Mouse (Mus musculus): ENCODE measurements around the gene Sap25. TPM values are rescaled to one million over a fixed set of nuclear protein-coding genes. Genes with fewer than 3 reads are reported as not detected.
"Not testable (repeated sequence)": the region's sequence is repeated elsewhere in the genome, so short reads cannot be mapped to it uniquely, and the experiment has no call there.

The Sap25 gene
- polyA plus RNA-seq, 1 experiment from 2014 or later = 6.4 TPM

- peaks cover 29% of the 10 kb centered on the region for H3K36me3 ChIP-seq
- peaks cover 60% of the 10 kb centered on the region for H3K4me1 ChIP-seq
- no peaks in the 10 kb centered on the region for H3K9me3 ChIP-seq
- H3K27ac ChIP-seq = peak overlapping the region; percentile 93
- H3K4me3 ChIP-seq = peak overlapping the region; percentile 54
- DNase-seq (ENCODE audit: low spot score) = no peak
- peaks cover 16% of the 10 kb centered on the region for H3K27me3 ChIP-seq (ENCODE audit: insufficient read depth, poor library complexity, severe bottlenecking)
- 58% methylated on average over 4 of the region's 4 CpGs for WGBS
These were observed 31.1 kb upstream of the Sap25 start for GRCm38 (mm10) chr5:137610056-137610455.

GRCm38 (mm10) chr5:137610548-137611244, 30.4 kb upstream of the Sap25 start:
- Histone ChIP-seq H3K4me3 (peak overlapping the region; percentile 54), H3K36me3 (peaks cover 22% of the 10 kb centered on the region), H3K9me3 (no peaks in the 10 kb centered on the region), H3K27ac (peak overlapping the region; percentile 93), H3K4me1 (peaks cover 60% of the 10 kb centered on the region), H3K27me3 (ENCODE audit: insufficient read depth, poor library complexity, severe bottlenecking) (peaks cover 16% of the 10 kb centered on the region)
- DNase-seq (ENCODE audit: low spot score) = peak; percentile 88
- 9% methylated on average over 12 of the region's 12 CpGs for WGBS

- peak overlapping the region; percentile 93 for H3K27ac ChIP-seq
- H3K9me3 ChIP-seq = no peaks in the 10 kb centered on the region
- H3K27me3 ChIP-seq (ENCODE audit: insufficient read depth, poor library complexity, severe bottlenecking) = peaks cover 16% of the 10 kb centered on the region
- peak overlapping the region; percentile 54 for H3K4me3 ChIP-seq
- H3K36me3 ChIP-seq = peaks cover 17% of the 10 kb centered on the region
- peaks cover 60% of the 10 kb centered on the region for H3K4me1 ChIP-seq
- peak; percentile 85 for DNase-seq (ENCODE audit: low spot score)
- WGBS = 0% methylated on average over 6 of the region's 6 CpGs
These were observed 29.9 kb upstream of the Sap25 start for GRCm38 (mm10) chr5:137611245-137611602.

GRCm38 (mm10) chr5:137613076-137613475, 28.1 kb upstream of the Sap25 start:
- Histone ChIP-seq H3K27ac (peak overlapping the region; percentile 93), H3K4me1 (peaks cover 56% of the 10 kb centered on the region), H3K36me3 (no peaks in the 10 kb centered on the region), H3K4me3 (no peak overlapping the region), H3K9me3 (no peaks in the 10 kb centered on the region), H3K27me3 (ENCODE audit: insufficient read depth, poor library complexity, severe bottlenecking) (peaks cover 15% of the 10 kb centered on the region)
- WGBS = 69% methylated on average over 5 of the region's 5 CpGs
- DNase-seq (ENCODE audit: low spot score) = no peak

GRCm38 (mm10) chr5:137613550-137613949, 27.6 kb upstream of the Sap25 start, which contains the start of gene Pcolce:
TSS of gene Pcolce (minus strand) at chr5:137613784.
- peaks cover 51% of the 10 kb centered on the region for H3K4me1 ChIP-seq

GRCm38 (mm10) chr5:137614921-137615320, 26.2 kb upstream of the Sap25 start:
- H3K36me3 ChIP-seq; DNase-seq (ENCODE audit: low spot score); H3K27ac ChIP-seq; H3K4me3 ChIP-seq; H3K9me3 ChIP-seq: not testable (repeated sequence)
- Histone ChIP-seq H3K27me3 (ENCODE audit: insufficient read depth, poor library complexity, severe bottlenecking) (peaks cover 18% of the 10 kb centered on the region), H3K4me1 (peaks cover 42% of the 10 kb centered on the region)
- 87% methylated on average over 2 of the region's 2 CpGs for WGBS

More at GRCm38 (mm10) chr5:137613550-137613949, 27.6 kb upstream of the Sap25 start, which contains the start of gene Pcolce:
- Histone ChIP-seq H3K27me3 (ENCODE audit: insufficient read depth, poor library complexity, severe bottlenecking) (peaks cover 12% of the 10 kb centered on the region), H3K36me3 (no peaks in the 10 kb centered on the region), H3K9me3 (no peaks in the 10 kb centered on the region), H3K4me3 (no peak within 1 kb of the TSS), H3K27ac (peak within 1 kb of the TSS; percentile 93)
- no peak for DNase-seq (ENCODE audit: low spot score)
- WGBS = 32% methylated on average over 11 of the region's 11 CpGs

- peaks cover 18% of the 10 kb centered on the region for H3K27me3 ChIP-seq (ENCODE audit: insufficient read depth, poor library complexity, severe bottlenecking)
- no peaks in the 10 kb centered on the region for H3K9me3 ChIP-seq
- H3K4me1 ChIP-seq = peaks cover 37% of the 10 kb centered on the region
- no peaks in the 10 kb centered on the region for H3K36me3 ChIP-seq
- WGBS = 84% methylated on average over 7 of the region's 7 CpGs
- no peak overlapping the region for H3K27ac ChIP-seq
- no peak for DNase-seq (ENCODE audit: low spot score)
- no peak overlapping the region for H3K4me3 ChIP-seq
These were observed 25.8 kb upstream of the Sap25 start for GRCm38 (mm10) chr5:137615347-137615746.

GRCm38 (mm10) chr5:137623937-137624530, 17.1 kb upstream of the Sap25 start:
- Histone ChIP-seq H3K4me3 (no peak overlapping the region), H3K27me3 (ENCODE audit: insufficient read depth, poor library complexity, severe bottlenecking) (peaks cover 5% of the 10 kb centered on the region; the same call in 1 of the 2 replicates), H3K4me1 (peaks cover 6% of the 10 kb centered on the region), H3K27ac (no peak overlapping the region), H3K36me3 (no peaks in the 10 kb centered on the region), H3K9me3 (no peaks in the 10 kb centered on the region)
- WGBS = 80% methylated on average over 11 of the region's 11 CpGs
- DNase-seq (ENCODE audit: low spot score) = no peak

GRCm38 (mm10) chr5:137627991-137628390, 13.1 kb upstream of the Sap25 start:
- Histone ChIP-seq H3K4me1 (peaks cover 33% of the 10 kb centered on the region), H3K9me3 (no peaks in the 10 kb centered on the region), H3K27me3 (ENCODE audit: insufficient read depth, poor library complexity, severe bottlenecking) (no peaks in the 10 kb centered on the region), H3K27ac (peak overlapping the region; percentile 92), H3K36me3 (peaks cover under 1% of the 10 kb centered on the region; the same call in 1 of the 2 replicates), H3K4me3 (peak overlapping the region; percentile 75)
- DNase-seq (ENCODE audit: low spot score) = no peak
- 5% methylated on average over 9 of the region's 9 CpGs for WGBS

- Histone ChIP-seq H3K27me3 (ENCODE audit: insufficient read depth, poor library complexity, severe bottlenecking) (no peaks in the 10 kb centered on the region), H3K9me3 (no peaks in the 10 kb centered on the region), H3K4me1 (peaks cover 33% of the 10 kb centered on the region), H3K36me3 (peaks cover 7% of the 10 kb centered on the region), H3K27ac (peak within 1 kb of the TSS; percentile 92), H3K4me3 (peak within 1 kb of the TSS; percentile 75)
- DNase-seq (ENCODE audit: low spot score) = peak; percentile 100
- under 1% methylated on average over 46 of the region's 46 CpGs for WGBS
These were observed 12.4 kb upstream of the Sap25 start, which contains the start of the genes Fbxo24, Lrch4 and Gm20605 for GRCm38 (mm10) chr5:137628498-137629305. TSS of gene Fbxo24 (minus strand) at chr5:137629002. TSS of gene Lrch4 (plus strand) at chr5:137629121. TSS of gene Gm20605 (plus strand) at chr5:137629175.

- WGBS = 0% methylated on average over 23 of the region's 23 CpGs
- Histone ChIP-seq H3K27ac (peak overlapping the region; percentile 92), H3K9me3 (no peaks in the 10 kb centered on the region), H3K4me1 (peaks cover 33% of the 10 kb centered on the region), H3K4me3 (peak overlapping the region; percentile 75), H3K36me3 (peaks cover 13% of the 10 kb centered on the region), H3K27me3 (ENCODE audit: insufficient read depth, poor library complexity, severe bottlenecking) (no peaks in the 10 kb centered on the region)
- DNase-seq (ENCODE audit: low spot score) = peak; percentile 86
These were observed 11.8 kb upstream of the Sap25 start for GRCm38 (mm10) chr5:137629306-137629721.

- DNase-seq (ENCODE audit: low spot score) = no peak
- peak overlapping the region; percentile 75 for H3K4me3 ChIP-seq
- no peaks in the 10 kb centered on the region for H3K27me3 ChIP-seq (ENCODE audit: insufficient read depth, poor library complexity, severe bottlenecking)
- peaks cover 29% of the 10 kb centered on the region for H3K4me1 ChIP-seq
- H3K36me3 ChIP-seq = peaks cover 18% of the 10 kb centered on the region
- H3K9me3 ChIP-seq = no peaks in the 10 kb centered on the region
- WGBS = 25% methylated on average over 6 of the region's 6 CpGs
- peak overlapping the region; percentile 92 for H3K27ac ChIP-seq
These were observed 11.1 kb upstream of the Sap25 start for GRCm38 (mm10) chr5:137629906-137630545.
